Mouse (Mus musculus) kidney, adult 2 months (tissue): Measurements from ENCODE around the gene Srbd1. TPM values are rescaled to one million over a fixed set of nuclear protein-coding genes. Genes with fewer than 3 reads are reported as not detected.

Experiments used
- DNase-seq: peaks from one replicate; pipeline ENCODE4 v3.0.0; 2021
- H3K27ac ChIP-seq: fragments of 200-500 bp; 2 replicates; pipeline ENCODE4 v1.5.1; 2012; ENCODE audit warnings: low read depth, low read length, control low read depth, inconsistent platforms; ENCODE audit not compliant: insufficient read depth
- H3K27me3 ChIP-seq: fragments of 200-500 bp; replicated peaks from 2 replicates; pipeline ENCODE4 v1.6.1; 2012; ENCODE audit warnings: mild to moderate bottlenecking, moderate library complexity, low read length, inconsistent platforms; ENCODE audit not compliant: control insufficient read depth, insufficient read depth
- H3K36me3 ChIP-seq: fragments of 200-500 bp; 2 replicates; pipeline ENCODE4 v1.6.1; 2012; ENCODE audit warnings: mild to moderate bottlenecking, moderate library complexity, low read length, inconsistent platforms; ENCODE audit not compliant: control insufficient read depth, insufficient read depth
- H3K4me1 ChIP-seq: fragments of 200-500 bp; 2 replicates; pipeline ENCODE4 v1.6.1; 2011; ENCODE audit warnings: low read length; ENCODE audit not compliant: control insufficient read depth, insufficient read depth
- H3K4me3 ChIP-seq: fragments of 200-500 bp; 2 replicates; pipeline ENCODE4 v1.5.1; 2011; ENCODE audit warnings: mild to moderate bottlenecking, low read depth, low read length, control low read depth; ENCODE audit not compliant: insufficient read depth
- CTCF ChIP-seq: fragments of 200-500 bp; conservative IDR thresholded peaks from 2 replicates; pipeline ENCODE4 v1.5.1; 2011; ENCODE audit warnings: low read depth, mild to moderate bottlenecking, control low read depth, low read length, moderate library complexity, mixed read lengths; ENCODE audit not compliant: insufficient read depth, insufficient read length
- POLR2A ChIP-seq: fragments of 200-500 bp; IDR thresholded peaks from one replicate; pipeline ENCODE4 v1.6.1; 2011; ENCODE audit warnings: low read depth, low read length, control low read depth
- WGBS: fragments of 180-500 bp; shearing (Covaris S2); methylation state at CpG from one replicate; pipeline ENCODE4 v1.1.7; 2018; 5-methylcytosine and 5-hydroxymethylcytosine counted together
- polyA plus RNA-seq: library from polyadenylated mRNA; depleted of rRNA; stranded (reverse); fragments of >200 nt; gene quantifications from 2 replicates; pipeline ENCODE4 v1.2.3, GENCODE M21; 2012

Gene Srbd1
- polyA plus RNA-seq, 1 experiment, result 3.6 TPM

- no peak overlapping the region for H3K27ac ChIP-seq
- H3K4me3 ChIP-seq, result no peak overlapping the region
- no peaks in the 10 kb centered on the region for H3K27me3 ChIP-seq
- TF ChIP-seq POLR2A (no peak), CTCF (no peak)
- DNase-seq, result no peak
- 49% methylated on average over 10 of the region's 10 CpGs for WGBS
- H3K36me3 ChIP-seq, result no peaks in the 10 kb centered on the region
- H3K4me1 ChIP-seq, result no peaks in the 10 kb centered on the region
These were observed 136.6 kb downstream of the Srbd1 start for GRCm38 (mm10) chr17:86008401-86008800.

DNA sequence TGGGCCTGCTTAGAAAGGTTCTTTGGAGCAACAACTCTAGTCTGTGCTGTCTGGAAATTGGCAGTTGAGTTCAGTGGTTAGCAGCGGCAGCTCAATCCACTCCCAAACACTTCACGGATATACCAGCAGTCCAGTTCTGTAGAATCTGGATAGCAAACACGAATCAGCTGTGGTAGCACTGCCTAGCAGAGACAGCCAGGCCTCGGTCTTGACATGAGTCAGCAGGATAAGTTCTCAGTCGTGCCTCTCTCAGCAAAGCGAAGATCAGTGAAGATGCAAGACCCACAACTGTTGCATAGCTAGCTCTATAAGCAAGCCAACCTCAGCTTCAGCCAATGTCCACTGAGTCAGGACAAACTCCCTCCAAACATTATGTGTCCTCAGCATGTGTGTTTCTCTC, 142.9 kb downstream of the Srbd1 start:
- DNase-seq, result no peak
- Histone ChIP-seq H3K36me3 (no peaks in the 10 kb centered on the region), H3K27ac (no peak overlapping the region), H3K27me3 (no peaks in the 10 kb centered on the region), H3K4me1 (no peaks in the 10 kb centered on the region), H3K4me3 (no peak overlapping the region)
- WGBS, result 97% methylated on average over 6 of the region's 6 CpGs
- TF ChIP-seq CTCF (no peak), POLR2A (no peak)

GRCm38 (mm10) chr17:86001667-86002066, 143.3 kb downstream of the Srbd1 start:
- no peak for DNase-seq
- TF ChIP-seq POLR2A, result no peak
- TF ChIP-seq CTCF, result no peak

GRCm38 (mm10) chr17:85995727-85996126, 149.2 kb downstream of the Srbd1 start:
- Histone ChIP-seq H3K4me3 (no peak overlapping the region), H3K27me3 (no peaks in the 10 kb centered on the region), H3K36me3 (no peaks in the 10 kb centered on the region), H3K27ac (no peak overlapping the region), H3K4me1 (no peaks in the 10 kb centered on the region)
- 51% methylated on average over 2 of the region's 2 CpGs for WGBS
- peak; percentile 91 for DNase-seq
- no peak for TF ChIP-seq POLR2A
- TF ChIP-seq CTCF, result no peak

More at GRCm38 (mm10) chr17:86001667-86002066, 143.3 kb downstream of the Srbd1 start:
- H3K4me1 ChIP-seq, result no peaks in the 10 kb centered on the region
- H3K4me3 ChIP-seq, result no peak overlapping the region
- H3K36me3 ChIP-seq, result no peaks in the 10 kb centered on the region
- WGBS, result 96% methylated on average over 5 of the region's 5 CpGs
- no peak overlapping the region for H3K27ac ChIP-seq
- no peaks in the 10 kb centered on the region for H3K27me3 ChIP-seq

DNA sequence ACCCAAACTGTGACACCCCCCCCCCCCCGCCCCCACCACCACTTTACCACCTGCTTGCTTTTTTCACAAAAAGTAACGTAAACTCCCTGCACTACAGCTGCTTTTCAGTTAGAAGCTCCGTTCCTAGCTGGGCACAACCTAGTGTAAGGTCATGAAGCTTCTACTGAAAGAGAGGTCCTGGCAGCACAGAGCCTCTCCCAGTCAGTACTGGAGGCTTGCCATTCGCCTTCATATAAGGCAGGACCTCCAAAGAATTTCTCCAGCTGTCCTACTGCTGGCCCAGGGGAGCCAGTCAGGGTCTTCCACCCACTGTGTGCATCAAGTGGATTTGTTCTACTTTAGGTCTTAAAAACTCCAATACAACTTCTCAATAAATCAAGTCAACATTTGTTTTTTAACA, 149.9 kb downstream of the Srbd1 start:
- WGBS, result 92% methylated on average over 4 of the region's 4 CpGs
- H3K27ac ChIP-seq, result no peak overlapping the region
- H3K27me3 ChIP-seq, result no peaks in the 10 kb centered on the region

GRCm38 (mm10) chr17:85989058-85989769, 155.8 kb downstream of the Srbd1 start:
- no peak overlapping the region for H3K27ac ChIP-seq
- WGBS, result 23% methylated on average over 12 of the region's 12 CpGs
- H3K4me3 ChIP-seq, result no peak overlapping the region
- TF ChIP-seq POLR2A, result no peak
- TF ChIP-seq CTCF, result no peak
- H3K36me3 ChIP-seq, result no peaks in the 10 kb centered on the region; the same call in 1 of the 2 replicates
- H3K4me1 ChIP-seq, result no peaks in the 10 kb centered on the region
- H3K27me3 ChIP-seq, result no peaks in the 10 kb centered on the region
- DNase-seq, result peak; percentile 23

More for the DNA sequence above, 149.9 kb downstream of the Srbd1 start:
- no peaks in the 10 kb centered on the region for H3K36me3 ChIP-seq
- no peaks in the 10 kb centered on the region for H3K4me1 ChIP-seq
- no peak for DNase-seq
- no peak overlapping the region for H3K4me3 ChIP-seq
- no peak for TF ChIP-seq CTCF

- no peak for DNase-seq
- Histone ChIP-seq H3K4me3 (no peak overlapping the region), H3K4me1 (no peaks in the 10 kb centered on the region), H3K27ac (no peak overlapping the region), H3K27me3 (no peaks in the 10 kb centered on the region), H3K36me3 (no peaks in the 10 kb centered on the region; the same call in 1 of the 2 replicates)
- no peak for TF ChIP-seq POLR2A
- no peak for TF ChIP-seq CTCF
- 68% methylated on average over 4 of the region's 4 CpGs for WGBS
These were observed 157.4 kb downstream of the Srbd1 start for GRCm38 (mm10) chr17:85987531-85987930.
